Mouse (Mus musculus) liver, adult (tissue): Measurements from ENCODE around the gene Ehbp1l1.

Experiments
- GATA4 ChIP-seq: IDR thresholded peaks from 2 replicates; pipeline ENCODE4 v1.6.1; 2014; ENCODE audit warnings: mild to moderate bottlenecking, low read length; ENCODE audit not compliant: insufficient replicate concordance

Ehbp1l1 gene

DNA sequence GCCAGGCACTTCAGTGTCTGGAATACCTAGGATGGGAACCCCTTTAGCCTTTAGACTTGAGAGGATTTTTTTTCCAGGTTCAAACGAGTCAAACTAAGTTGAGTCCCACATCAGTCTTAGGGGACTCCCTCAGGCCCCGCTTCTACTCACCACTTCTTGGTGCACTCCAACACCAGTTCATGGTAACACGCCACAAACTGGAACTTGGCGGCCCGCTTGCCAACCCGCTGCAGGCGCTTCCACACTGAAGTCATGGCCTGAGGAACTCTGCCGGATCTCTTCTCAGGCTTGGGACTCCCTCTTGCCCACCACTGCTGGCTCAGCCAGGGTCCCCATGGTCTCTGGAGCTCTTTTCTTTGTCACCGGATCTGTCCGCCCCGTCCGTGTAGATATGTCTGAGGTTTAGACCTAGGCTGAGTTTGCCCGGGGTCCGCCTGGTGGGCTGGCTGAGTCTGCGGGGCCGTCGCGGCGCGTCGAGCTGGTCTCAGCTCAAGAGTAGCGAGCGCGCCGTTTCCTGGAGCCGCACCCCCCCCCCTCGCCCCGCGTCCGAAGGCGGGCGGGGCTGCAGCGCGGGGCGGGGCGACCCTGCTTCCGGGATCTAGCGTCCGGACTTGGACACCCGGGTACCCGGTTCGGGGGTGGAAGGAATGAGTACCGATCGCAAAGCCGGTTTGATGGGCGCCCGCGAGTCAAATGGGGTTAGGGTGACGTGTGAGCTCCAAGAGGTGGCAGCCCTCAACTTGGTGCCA is at the start of gene Ehbp1l1:
Gene Ehbp1l1 (minus strand): TSS at position 551 of the 749 bp plus-strand sequence.
- TF ChIP-seq GATA4: no peak

DNA sequence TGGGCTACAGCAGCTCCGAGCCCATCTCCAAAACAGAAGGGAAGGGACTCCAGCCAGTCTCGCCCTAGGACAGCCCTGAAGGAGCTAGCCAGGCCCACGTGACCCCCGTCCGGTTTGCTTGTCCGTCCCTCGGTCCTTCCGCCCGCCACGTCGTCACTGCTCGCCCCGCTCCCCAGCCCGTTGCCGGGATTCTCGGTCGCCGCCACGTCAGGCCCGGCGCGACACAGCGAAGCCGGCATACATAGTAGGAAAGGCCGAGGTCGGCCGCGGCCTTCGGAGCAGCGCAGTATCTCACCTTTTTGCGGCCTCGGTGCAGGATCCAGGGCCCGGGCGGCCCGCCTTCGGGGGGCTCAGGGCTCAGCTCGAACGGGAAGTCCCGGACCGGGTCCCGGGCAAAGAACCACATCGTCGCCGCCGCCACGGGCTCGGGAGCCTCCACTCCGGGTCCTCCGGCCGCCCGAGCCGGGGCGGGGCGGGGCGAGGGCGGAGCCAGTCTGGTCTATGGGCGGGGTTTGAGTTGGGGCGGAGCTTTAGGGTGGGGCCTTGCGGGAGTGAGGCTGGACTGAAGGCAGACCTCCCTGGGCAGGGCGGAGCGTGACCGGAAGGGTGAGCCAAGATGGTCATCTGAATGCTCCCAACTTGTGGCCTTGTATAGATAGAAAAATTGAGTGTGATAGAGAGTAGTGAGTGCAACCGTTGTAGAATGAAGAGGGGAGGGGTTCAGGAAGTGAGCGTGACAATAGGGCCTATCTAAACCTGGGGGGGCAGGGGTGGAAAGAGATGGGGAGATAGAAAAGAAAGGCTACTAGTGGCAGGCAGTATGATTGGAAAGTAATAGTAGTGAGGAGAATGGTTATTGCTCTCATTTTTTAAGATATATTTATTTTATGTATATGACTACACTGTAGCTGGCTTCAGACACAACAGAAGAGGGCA is 45.1 kb upstream of the Ehbp1l1 start, which contains the start of gene Scyl1:
Gene Scyl1 (minus strand): TSS at position 495 of the 936 bp plus-strand sequence.
- TF ChIP-seq GATA4: no peak; the same call in 1 of the 2 replicates

DNA sequence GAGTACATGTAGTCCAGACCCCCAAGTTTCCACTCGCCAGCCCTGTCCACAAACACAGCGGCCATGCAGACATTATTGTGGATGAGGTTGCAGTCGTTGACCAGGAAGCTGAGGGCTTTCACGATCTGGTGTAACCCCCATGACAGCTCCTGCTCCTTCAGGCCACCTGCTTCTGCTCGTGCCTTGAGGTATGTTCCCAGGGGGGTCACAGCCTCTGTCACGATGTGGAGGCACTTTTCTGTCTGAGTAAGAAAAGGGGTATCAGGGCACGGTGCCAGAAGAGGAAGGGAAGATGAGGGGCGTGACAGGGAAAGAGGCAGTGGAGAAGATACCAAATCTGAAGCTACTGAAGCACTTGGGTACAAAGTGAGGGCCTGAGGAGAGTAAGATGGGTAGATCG is 44.2 kb upstream of the Ehbp1l1 start:
- TF ChIP-seq GATA4: no peak

DNA sequence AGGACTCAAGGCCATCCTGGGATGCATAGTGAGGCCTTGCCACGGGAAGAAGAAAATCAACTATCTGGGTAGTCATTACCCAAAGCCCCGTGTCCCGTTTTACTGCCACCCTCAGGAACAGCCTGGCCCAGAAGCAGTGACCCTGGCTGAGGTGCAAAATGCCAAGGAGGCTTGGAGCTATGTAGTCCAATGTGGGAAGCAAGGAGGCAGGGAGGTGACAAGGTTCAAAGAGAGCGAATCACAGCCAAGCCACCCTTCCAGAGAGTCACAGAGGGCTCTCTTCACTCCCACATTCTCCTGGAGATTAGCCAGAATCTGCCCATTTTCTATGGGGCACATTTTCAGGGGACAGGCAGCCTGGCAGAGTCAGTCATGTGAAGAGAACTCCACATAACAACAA is 41.2 kb upstream of the Ehbp1l1 start:
- TF ChIP-seq GATA4: no peak

DNA sequence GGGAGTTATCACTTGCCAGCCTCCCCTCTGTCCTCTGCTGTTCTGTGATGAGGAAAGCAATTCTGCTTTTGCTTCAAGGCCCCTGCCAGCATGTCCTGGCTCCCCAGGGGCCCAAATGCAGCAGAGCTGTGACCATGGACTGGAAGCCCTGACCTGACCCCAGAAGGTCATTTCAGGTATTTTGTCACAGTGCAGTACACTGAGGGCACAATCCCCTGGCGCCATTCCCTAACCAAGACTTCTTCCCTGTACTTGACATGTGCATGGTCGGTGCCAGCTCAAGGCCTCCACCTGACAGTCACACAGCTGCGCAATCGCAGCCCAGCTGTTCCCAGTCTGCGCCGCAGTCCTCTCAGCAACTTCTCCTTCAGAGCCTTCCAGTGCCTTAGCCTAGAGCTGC is 37.0 kb upstream of the Ehbp1l1 start:
- TF ChIP-seq GATA4: no peak

DNA sequence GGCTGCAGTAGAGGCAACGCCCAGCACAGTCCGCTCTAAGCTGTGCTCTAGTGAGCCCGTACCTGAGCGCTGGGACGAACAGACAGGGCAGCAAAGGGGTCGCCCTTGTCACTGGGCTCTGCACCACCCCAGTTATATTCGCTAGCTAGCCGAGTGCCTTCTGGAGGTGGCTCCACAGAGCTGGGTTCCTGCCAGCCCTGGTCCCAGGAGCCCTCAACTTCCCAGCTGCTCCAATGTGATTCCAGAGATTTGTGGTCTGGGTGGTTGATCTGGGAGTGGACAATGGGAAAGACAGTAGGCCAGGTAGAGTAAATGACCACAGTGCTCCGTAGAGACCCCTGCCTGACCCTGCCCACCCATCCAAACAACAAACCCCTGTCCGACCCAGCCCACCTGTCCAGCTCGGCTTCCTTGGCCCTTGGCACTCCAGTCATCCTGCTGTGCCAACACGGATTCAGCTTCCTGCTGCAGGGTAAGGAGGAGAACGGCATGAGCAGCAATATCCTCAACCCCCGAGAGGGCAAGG is 32.8 kb upstream of the Ehbp1l1 start:
- TF ChIP-seq GATA4: no peak

DNA sequence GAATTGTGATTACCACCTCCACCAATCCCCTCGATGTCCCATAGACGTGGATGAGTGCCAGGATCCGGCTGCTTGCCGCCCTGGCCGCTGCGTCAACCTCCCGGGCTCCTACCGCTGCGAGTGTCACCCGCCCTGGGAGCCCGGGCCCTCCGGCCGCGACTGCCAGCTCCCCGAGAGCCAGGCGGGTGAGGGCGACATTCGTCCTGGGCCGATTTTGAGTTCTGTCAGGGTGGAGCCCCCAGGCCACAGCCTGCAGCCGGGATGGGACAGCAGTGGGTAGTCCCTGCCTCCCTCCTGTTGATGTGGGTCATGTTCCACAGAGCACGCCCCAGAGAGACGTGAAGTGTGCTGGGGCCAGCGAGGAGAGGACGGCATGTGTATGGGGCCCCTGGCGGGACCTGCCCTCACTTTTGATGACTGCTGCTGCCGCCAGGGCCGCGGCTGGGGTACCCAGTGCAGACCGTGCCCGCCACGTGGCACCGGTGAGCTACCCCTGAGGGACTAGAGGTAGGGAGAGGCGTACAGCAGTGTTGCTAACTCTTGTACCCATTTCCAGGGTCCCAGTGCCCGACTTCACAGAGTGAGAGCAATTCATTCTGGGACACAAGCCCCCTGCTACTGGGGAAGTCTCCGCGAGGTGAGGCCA is 31.0 kb upstream of the Ehbp1l1 start:
- no peak for TF ChIP-seq GATA4

DNA sequence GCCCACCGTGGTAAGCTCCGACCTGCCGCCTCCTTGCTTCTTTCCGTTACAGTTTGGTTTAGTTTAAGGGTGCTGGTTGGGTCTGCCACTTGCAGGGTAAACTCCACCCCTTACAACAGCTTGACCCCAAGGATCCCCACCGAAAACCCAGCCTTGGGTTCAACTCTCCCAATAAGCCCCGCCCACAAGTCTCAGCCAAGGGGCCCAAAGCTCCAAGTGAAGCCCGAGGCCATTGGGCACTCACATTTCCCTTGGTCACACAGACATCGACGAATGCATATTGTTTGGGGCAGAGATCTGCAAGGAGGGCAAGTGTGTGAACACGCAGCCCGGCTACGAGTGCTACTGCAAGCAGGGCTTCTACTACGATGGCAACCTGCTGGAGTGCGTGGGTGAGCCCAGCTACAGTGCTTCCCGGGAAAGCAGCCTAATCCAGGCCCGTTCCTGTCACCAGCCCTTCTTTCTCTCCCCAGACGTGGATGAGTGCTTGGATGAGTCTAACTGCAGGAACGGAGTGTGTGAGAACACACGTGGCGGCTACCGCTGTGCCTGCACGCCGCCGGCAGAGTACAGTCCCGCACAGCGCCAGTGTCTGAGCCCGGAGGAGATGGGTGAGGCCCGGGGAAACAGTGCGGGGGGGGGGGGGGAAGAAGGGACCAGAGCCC is 30.3 kb upstream of the Ehbp1l1 start:
- TF ChIP-seq GATA4: no peak

DNA sequence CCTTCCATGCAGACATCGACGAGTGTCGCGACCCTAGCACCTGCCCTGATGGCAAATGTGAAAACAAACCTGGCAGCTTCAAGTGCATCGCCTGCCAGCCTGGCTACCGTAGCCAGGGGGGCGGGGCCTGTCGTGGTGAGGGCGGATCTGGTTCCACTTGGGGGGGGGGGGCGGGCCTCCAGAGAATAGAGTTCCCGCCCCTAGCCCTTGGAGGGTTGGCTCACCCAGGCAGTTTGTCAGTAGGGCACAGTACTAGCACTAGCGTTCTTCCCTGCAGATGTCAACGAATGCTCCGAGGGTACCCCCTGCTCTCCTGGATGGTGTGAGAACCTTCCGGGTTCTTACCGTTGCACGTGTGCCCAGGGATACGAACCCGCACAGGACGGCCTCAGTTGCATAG is 25.6 kb upstream of the Ehbp1l1 start:
- TF ChIP-seq GATA4: no peak

DNA sequence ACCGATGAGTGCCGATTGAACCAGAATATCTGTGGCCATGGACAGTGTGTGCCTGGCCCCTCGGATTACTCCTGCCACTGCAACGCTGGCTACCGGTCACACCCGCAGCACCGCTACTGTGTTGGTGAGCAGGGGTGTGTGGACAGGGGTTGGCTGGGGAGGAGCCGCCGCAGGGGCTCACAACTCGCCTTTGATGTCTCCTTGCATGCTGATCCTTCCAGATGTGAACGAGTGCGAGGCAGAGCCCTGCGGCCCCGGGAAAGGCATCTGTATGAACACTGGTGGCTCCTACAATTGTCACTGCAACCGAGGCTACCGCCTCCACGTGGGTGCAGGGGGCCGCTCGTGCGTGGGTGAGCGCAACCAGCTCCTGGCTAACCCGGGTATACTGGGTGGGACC is 24.8 kb upstream of the Ehbp1l1 start:
- TF ChIP-seq GATA4: no peak

DNA sequence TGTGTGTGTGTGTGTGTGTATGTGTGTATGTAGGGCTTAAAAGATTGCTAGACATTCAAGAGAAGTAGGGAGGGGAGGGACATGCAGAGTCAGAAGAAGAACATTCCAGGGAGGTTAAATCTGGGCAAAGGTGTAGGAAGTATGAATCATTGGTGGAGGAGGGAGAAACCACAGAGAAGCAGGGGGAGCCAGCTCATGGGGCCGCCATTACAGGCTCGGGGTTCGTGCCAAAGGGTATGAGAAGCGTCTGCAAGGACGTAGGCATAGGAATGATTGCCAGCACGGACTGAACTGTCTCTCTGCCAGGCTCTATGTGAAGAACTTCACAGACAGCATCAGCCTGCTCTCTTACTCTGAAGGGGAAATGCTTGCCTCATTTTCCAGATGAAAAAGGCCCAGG is 23.4 kb upstream of the Ehbp1l1 start:
- no peak for TF ChIP-seq GATA4

DNA sequence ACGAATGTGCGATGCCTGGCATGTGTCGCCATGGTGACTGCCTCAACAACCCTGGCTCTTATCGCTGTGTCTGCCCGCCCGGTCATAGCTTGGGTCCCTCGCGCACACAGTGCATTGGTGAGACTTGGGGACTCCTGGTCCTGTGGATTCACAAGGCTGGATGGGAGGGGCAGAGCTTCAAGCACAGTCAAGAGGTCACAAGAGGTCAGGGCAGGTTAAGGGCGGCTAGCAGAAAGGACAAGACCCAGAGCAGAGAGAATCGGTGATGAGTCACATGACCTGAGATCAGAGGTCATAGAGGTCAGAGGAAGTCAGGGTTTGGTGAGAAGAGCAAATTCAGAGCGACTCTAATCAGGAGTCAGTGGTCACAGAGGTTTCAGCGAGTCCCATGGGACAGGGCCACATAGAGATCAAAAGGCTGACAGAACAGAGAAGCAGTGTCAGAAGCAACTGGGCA is 20.8 kb upstream of the Ehbp1l1 start:
- no peak for TF ChIP-seq GATA4

DNA sequence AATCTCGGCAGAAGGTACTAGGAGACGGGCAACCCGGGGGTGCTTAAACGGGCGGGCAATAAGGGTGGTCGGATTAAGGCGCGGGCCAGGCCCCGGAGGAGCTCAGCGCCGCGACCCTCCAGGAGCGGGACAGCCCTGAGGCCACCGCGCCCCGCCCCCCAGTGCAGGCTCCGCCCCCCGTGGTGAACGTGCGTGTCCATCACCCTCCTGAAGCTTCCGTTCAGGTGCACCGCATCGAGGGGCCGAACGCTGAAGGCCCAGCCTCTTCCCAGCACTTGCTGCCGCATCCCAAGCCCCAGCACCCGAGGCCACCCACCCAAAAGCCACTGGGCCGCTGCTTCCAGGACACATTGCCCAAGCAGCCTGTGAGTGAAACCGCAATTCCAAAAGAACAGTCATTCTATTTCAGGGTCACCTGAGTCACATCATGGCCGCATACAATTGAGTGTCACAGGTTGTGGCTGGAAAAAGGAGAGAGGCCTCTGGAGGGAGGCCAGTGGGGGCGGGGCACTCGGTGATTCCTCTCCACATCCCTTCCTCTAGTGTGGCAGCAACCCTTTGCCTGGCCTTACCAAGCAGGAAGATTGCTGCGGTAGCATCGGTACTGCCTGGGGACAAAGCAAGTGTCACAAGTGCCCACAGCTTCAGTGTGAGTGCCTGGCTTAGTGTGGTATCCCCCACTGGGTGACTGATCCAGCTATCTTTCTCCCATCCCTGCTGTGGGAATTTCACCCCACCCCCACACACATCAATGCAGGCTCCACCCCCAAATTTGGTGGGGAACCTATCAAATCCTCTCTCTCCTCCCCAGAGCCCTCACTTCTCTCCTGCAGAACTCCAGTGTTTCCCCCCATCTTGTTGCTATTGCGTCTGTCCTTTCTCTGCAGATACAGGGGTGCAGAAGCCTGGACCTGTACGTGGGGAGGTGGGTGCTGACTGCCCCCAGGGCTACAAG is 19.9 kb upstream of the Ehbp1l1 start:
- no peak for TF ChIP-seq GATA4

DNA sequence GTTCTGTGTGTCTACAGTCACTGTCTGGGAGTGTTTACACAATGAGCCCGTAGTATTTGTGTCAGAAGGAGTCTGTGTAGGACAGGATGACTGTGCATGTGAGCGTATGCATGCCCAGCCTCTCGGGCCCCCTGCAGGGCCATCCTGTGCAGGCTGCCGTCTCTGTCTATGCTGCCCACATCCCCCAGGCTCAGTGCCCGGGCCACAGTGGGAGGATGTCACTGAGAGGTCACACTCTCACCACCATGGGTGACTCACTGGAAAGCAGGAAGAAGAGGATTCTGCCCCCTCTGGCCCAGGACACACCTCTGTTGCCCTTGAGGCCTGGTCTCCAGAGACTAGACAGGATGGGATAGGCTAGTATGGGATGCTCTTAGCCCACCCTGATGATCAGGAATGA is 17.5 kb upstream of the Ehbp1l1 start:
- no peak for TF ChIP-seq GATA4
